Mouse (Mus musculus) liver, embryonic 14.5 days (tissue): ENCODE measurements around the gene Arl6.

Experiments
- CTCF ChIP-seq: IDR thresholded peaks from 2 replicates; pipeline ENCODE4 v1.5.1; 2016; ENCODE audit warnings: antibody characterized with exemption, low read depth, control low read depth
- EP300 ChIP-seq: IDR thresholded peaks from 2 replicates; pipeline ENCODE4 v1.6.1; 2016; ENCODE audit warnings: antibody characterized with exemption, low read depth

DNA sequence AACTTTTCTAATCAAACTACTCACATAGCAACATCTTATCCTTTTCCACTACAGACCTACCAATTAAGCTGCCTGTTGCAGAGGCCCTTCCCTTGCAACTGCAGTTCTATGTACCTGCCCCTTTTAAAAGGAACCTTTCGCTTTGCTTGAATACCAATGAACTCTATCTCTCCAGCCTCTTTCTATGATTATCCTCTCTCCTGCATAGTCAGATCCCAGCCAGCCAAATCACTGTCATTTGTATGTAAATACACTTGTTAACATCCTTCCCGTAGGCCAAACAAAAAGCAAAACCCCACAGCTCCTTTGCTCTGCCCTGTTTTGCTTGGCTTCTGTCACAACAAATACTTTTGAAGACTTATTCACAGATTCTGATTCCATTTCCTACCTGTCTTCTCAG is 4.6 kb upstream of the Arl6 start:
- no peak for TF ChIP-seq CTCF
- TF ChIP-seq EP300, result no peak
